Mouse (Mus musculus) NIH3T3 (cell line): Measurements from ENCODE around the gene Susd5.
A peak's percentile ranks its signal among the peaks of the same experiment; 100 is the strongest.

Experiments used
- DNase-seq: peaks from one replicate; pipeline ENCODE4 v3.0.0-alpha.2; 2012; ENCODE audit warnings: low read depth

Gene Susd5

DNA sequence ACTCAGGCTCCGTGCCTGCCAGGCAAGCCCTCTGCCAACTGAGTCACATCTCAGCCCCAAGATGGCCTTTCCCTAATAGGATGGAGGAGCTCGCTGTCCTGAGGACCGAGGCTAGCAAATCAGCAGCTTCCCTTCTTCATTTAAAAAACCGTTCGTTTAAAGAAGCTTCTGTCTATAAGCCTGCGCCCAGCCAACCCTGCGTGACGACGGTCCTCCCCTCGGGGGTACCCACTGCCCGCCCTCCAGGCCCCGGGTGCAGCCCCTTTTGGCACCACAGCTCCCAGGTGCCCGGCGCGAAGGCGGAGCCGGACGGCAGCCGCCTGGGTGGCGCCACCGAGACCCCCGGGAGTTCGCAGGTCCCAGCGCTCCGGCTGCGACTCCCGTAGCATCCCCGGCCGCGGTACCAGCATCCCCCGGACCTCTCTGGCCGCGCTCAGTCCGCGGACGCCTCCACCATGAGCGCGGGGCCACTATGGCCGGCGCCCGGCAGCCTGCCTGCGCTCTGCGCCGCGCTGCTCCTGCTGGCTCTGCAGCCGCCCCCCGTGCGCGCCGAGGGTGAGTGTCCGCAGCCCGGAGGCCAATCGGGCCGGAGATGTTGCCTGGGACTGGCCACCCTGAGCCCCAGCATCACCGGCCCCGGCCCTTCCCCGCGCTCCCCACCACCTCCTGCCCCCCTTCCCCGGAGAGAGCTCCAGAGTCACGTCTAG lies at the start of gene Susd5:
Gene Susd5, plus strand, starts transcription at position 51 of the 707 bp plus-strand sequence.
- DNase-seq, result no peak

DNA sequence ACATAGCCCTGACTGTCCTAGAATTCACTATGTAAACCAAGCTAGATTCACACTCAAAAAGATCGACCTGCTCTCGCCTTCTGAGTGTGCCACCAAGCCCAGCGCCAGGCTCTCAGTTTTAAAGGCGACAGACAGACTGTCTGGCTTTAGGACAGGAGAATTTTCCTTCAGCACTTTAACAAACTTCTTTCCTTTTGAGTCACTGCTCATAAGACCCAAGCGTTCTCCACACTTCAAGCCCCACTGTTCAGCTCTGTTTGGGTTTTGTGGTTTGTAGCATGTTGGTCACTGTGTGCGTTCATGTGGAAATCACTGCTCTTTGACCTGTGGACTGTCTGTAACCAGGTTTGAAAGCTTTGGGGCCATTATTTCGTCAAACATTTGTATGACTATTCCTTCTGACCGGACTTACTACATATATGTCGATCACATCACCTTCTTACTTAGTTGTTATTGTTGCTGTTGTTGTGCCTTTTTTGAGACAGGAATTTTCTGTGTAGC lies 49.0 kb upstream of the Susd5 start:
- no peak for DNase-seq

DNA sequence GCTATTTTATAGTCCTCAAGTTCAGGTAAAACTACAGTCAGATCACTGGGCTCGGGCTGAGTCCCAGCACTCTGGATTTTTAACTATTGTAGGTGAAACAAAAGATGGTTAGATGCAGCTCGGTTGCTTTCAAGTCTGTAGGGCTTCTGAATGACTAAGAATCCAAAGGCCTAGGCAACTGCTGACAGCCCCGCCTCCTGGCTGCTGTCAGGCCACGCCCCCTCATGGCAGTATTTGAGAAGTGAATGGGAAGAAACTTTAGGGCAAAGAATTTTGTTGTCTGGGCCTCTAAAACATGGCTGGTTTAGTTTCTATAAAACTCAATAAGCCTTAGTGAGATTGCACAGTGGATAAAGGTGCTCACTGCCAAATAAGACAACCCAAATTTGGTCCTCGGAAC lies 47.4 kb upstream of the Susd5 start:
- peak; percentile 14 for DNase-seq

DNA sequence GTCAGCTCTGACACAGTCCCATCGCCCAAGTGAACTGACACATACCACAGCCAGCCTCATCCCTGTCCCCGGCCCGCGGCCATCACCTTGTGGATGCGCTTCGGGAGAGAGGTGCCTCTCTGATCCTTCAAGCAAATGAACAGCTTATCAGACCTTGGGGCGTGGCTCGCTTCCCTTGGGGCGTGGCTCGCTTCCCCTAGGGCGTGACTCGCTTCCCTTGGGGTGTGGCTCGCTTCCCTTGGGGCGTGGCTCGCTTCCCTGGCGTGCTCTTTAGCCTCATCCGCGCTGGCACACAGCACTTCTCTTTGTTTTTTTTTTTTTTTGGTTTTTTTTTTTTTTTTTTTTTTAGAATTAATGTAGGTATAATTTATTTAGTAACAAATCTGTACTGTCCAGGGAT lies 45.7 kb upstream of the Susd5 start:
- no peak for DNase-seq

DNA sequence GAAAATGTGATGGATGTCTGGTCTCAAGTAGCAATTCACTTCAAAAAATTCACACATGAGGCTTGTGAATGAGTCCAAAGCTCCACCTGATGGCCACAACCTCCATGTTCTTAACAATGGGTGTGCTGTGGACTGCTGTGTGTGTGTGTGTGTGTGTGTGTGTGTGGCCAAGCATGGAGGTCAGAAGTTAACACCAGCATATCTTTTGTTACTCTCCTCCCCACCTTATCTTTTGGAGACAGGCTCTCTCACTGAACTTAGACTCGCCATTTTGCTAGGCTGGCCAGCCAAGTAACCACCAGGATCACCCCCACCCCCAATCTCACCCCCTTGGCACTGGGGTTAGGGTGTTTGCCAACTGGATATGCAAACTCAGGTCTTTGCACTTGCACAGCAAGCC lies 42.9 kb upstream of the Susd5 start:
- no peak for DNase-seq

DNA sequence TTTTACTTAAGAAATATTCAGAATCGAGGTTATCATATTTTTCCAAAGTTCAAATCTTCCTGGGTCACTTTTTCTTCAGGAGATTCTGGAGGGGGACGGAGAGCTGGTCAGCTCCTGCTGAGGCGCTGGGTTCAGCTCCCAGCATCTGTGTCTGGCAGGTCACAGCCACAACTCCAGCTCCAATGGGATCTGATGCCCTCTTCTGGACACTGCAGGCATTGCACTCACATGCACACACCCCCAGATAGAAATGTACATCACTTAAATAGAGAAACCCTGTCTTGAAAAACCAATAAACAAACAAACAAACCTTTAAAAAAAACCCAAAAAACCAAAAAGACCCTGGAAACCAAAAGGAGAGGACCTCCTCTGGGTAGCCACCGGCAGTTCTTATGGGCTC lies 41.2 kb upstream of the Susd5 start:
- peak; percentile 32 for DNase-seq

DNA sequence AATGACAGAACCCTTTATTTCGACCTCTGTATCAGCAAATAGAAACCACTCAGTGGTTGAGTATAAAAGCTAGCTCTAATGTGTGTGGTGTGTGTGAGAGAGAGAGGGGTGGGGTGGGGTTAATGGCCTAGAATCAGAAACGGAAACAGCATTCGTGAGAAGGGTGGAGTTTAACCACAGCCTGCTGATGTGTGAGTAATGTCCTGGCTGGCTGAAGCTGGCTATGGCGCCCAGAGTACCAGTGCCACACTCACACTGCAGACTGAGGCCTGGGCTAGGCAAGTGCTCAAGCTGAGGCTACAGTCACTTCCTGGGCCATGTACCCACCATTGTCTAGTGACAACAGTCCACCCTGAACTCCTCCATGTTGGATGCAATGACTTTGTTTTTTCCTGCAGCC lies 40.5 kb upstream of the Susd5 start:
- peak; percentile 71 for DNase-seq

DNA sequence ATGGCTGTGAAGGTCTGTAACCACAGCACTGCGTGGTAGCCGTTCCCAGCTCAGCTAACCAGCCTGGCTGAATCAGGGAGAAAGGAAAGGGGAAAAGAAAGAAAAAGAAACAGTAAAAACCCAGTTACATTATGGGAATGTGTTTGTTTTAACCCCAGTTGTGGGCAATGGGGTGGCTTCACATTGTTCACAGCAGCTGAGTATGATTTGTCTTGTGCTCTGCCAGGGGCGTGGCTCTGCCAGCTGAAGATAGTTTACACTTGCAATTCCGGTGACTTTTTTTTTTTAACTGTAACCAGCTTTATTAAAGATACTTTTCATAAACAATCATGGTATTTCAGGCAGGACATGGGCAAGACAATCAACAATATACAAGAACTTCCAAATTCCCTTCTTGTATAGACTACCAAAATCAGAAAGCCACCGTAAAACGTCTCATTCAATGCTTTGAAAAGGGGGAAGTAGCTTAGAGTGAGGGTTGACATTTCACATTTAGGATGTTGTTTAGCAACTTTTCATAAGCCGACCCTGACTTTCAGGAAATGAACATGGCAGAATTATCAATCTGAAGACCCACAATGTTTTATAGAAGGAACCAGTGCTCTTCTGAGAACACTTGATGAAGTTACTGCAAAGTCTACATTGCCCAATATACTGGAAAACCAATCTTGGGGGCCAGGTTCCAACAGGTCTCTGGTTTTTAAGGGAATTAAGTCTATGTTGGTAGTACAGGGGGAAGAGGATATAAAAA lies 37.8 kb upstream of the Susd5 start:
- DNase-seq, result no peak

DNA sequence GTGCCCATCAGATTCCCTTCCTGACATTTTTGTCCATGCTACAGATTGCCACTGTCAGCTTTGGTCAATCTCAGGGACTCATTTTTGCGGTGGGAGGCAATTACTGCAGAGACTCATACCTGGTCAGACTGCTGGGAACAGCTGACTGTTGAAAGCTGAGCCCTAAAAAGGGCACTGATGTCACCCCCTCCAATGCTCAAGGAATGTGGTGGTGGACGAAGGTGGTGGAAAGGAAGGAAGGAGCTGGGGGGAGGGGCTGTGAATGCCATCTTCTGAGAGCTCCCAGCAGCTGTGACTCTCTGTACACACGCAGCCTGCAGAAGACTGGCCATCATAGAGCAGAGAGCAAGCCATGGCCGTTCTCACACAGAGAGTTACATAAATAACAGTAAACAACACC lies 34.8 kb upstream of the Susd5 start:
- no peak for DNase-seq

DNA sequence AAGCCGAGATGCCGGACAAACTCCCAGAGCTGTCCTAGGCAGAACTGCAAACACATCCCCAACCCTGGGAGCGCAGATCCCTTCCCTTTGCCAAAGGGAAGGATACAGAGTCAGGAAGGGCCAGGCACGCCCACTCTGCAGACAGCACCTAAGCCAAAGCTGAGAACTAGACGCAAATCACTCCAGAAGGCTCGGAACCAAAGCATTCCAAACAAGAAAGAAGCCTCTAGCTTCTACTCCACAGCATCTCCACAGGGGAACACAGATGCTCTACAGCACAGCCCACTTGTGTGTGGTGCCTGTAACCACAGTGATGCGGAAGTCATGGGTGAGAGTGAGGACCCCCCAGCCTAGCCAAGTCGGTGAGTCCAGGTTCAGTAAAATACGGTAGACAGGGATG lies 31.8 kb upstream of the Susd5 start:
- DNase-seq, result no peak

DNA sequence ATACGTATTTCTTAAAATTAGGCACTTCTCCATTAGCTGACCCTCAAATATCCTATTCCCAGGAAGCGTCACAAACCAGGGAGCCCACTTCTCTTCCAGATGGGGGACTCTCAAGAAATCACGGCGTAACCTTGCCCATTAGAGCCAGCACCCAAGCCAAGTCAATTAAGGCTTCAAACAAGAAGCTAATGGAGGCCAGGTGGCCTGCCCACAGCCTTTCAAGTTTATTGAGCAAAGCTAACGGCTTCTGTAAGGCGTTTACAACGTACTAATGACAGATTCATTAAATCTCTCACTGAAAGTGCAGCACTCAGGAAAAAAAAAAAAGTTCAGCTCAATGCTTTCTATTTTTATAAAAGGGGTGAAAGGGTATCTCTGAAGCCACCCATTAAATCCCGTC lies 31.1 kb upstream of the Susd5 start:
- peak; percentile 8 for DNase-seq

DNA sequence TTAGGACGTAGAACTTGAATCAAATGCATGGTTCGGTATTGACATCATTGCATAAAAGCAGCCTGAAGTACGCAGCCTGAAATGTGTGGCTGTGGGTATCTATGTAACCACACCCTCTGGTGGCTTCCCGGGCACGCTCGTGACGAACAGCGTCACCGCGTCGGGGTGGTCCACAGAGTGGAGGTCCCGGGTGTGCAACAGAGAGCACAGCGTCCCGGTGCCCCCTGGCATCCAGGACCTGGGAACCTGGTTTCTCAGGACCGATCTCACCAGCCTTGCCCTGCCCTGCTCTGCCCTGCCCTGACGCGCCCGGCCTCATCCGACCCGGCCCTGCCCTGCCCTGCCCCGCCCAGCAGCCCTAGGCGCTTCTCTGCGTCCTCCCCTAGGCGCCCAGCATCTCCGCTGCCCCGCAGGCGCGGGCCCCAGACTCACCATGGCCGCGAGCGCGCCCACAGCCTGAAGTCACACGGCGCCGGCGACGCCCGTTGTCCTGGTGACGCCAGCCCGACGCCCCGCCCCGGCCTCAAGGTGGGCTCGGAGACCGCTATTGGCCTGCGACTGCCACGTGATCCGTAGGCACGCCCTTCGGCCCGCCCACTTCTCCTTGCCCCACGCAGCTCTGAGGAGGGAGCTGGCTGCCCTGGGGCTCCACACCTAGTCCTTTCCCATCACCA lies 30.5 kb upstream of the Susd5 start:
- peak; percentile 91 for DNase-seq

DNA sequence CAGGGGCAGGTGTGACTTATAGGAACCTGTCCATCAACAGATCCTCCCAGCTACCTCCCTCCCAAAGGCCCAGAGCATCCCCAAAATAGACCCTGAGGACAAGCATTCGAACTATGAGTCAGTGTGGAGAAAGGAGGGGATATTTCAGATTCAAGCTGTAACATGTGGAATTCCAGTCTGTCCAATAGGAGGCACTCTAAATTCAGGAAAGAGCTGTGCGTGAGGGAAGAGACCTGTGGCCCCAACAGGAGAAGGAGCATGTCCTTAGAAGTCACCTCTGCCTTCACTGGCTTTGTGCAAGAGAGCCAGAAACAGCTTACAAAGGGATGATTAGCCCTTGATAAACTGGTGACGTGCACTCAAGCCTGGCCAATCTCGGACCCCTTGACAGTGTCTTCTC lies 16.0 kb upstream of the Susd5 start:
- DNase-seq, result peak; percentile 11

DNA sequence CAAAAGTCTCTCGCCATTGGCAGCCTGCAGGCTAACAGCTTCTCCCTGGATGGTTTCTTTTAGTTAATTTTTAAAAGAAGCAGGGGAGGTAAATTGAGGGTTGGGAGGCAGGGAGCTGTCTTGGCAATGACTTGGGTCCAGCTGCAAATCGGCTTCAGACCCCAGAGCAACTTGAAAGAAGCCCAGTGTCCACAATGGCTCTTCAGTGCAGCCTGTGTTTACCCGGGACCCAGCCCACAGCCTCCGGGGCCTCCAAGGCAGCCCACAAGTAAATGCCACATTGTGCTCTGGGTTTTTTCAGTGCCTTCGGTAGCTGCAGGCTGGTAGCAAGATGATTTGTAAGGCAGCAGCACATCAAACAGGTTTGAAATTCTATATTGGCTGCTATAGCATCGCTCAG lies 14.4 kb upstream of the Susd5 start:
- no peak for DNase-seq

DNA sequence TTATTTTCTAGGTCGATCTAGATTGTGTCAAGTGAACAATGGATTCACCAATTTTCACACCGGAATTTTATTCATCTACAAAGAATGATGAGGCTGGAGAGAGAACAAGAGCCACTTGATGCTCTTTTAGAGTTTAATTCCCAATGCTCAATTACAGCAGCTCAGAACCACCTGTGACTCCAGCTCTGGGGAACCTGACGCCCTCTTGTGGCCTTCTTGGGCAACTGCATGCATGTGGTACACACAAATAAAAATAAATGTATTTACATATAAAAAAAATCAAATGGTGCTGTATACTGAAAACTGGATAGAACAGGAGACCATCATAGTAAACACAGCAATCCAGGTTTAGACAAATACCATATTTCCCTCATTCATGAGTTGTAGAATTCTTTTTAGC lies 12.5 kb upstream of the Susd5 start:
- peak; percentile 41 for DNase-seq

DNA sequence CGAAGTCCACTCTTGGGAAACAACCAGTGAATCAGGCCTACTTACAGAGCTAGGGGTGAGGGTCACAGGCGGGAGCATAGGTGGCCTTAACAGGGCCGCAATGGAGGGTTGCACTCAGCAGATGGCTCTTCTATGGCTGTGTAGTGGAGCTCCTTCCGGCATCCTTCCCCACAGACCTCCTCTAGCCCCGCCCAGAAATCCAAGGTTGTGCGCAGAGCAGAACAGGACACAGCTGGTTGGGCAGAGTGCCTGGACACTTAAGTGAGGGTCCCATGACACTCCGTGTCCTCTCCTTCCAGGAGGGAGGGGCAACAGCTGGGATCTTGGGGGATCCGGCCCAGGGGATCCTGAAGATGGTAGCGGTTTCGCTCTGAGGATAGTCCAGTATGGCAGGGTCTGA lies 10.9 kb upstream of the Susd5 start, which contains the start of gene Fbxl2:
Gene Fbxl2, minus strand, starts transcription at position 164 of the 400 bp plus-strand sequence.
- no peak for DNase-seq

DNA sequence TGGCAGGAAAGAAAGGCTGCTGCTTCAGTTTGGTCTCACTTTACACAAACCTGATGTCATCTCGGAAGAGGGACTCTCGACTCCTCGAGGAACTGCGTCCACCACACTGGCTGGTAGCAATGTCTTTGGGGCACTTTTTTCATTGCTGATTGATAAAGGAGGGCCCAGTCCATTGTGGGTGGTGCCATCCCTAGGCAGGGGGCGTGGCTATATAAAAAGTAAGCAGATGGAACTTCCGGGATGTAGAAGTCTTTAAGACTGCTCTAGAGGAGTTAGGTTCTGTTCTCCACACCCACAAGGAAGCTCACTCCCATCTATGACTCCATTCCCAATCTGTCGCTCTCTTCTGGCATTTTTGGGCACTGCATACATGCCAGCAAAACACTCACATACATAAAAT lies 10.3 kb upstream of the Susd5 start:
- DNase-seq, result no peak

DNA sequence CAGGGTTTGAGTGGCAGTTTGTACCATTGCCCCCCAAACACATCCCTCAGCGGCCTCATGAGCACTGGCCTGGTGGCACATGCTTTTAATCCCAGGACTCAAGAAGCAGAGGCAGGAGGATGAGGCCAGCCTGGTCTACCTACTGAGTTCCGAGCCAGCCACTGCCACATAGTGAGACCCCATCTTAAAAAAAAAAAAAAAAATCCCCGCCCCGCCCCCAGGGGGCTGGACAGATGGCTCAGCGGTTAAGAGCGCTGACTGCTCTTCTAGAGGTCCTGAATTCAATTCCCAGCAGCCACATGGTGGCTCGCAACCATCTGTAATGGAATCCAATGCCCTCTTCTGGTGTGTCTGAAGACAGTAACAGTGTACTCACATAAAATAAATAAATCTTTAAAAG lies 6.8 kb upstream of the Susd5 start:
- DNase-seq, result no peak

DNA sequence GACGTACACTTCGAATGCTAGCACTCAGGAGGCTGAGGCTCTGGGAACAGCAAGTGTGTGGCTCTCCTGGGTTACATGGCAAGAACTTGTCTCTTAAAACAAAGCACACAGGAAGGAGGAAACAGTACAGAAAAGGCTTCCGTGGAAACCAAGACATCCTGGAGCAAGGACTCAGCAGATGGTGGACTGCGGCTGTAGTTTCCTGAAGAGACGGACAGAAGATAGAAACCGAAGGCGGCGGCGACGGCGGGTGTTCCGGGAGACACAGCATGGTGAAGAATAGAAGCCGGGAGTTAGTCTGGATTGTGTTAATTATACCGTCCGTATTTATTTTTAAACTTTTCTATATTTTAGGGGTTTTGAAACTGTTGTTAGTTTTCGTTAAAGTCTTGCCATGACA lies 6.2 kb upstream of the Susd5 start:
- no peak for DNase-seq

DNA sequence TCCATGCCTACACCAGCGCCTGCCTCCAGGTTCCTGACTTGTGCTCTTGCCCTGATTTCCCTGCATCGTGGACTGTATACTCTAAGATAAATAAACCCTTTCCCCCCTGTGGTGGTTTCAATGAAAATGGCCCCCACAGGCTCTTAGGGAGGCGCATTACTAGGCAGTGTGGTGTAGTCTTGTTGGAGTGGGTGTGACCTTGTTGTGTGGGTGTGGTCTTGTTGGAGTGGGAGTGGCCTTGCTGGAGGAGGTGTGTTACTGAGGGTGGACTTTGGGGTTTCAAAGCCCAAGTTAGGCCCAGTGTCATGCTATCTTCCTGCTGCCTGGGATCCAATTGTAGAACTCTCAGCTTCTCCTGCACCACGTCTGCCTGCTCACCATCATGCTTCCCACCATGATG lies 4.9 kb upstream of the Susd5 start:
- no peak for DNase-seq

DNA sequence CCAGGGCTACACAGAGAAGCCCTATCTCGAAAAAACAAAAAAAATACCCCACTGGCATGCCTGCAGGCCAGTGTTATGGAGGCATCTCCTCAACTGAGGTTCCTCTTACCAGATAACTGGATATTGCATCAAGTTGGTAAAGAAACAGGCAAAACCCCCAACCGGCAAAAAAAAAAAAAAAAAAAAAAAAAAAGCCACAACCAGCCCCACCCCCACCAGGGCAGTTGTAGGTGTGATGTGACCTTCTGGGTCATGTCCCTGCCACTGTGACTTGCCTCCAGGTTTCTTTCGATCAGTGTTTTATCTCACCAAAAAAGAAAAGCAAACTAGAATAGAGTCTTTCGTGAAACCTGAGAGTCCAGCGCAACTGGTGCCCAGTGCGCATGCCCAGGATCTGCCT lies 4.1 kb upstream of the Susd5 start:
- no peak for DNase-seq

DNA sequence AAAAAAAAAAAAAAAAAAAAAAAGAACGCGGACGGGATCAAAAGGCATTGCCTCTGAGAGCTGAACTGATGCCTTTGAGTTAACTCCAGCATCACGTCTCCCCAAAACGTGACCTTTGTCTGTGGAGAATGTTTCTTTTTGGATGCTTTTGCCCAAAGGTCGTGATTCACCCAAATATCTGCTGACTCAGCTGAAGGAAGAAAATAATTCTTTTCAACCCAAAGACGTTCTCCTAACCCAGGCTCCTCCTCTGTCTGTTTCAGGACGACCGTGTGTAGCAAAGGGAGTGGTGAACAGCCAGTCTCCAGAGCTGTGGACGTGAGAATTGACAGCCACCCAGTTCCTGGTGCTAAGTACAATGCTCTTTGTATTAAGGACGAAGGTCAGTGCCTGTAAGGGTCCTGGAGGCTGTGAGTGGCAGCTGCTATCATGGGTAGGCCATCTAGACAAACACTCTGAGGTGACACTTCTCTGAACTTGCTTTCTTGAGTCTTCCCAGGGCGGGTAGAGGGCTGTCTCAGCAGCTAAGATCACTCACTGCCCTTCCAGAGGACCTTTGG lies 11.6 kb downstream of the Susd5 start:
- DNase-seq, result no peak

DNA sequence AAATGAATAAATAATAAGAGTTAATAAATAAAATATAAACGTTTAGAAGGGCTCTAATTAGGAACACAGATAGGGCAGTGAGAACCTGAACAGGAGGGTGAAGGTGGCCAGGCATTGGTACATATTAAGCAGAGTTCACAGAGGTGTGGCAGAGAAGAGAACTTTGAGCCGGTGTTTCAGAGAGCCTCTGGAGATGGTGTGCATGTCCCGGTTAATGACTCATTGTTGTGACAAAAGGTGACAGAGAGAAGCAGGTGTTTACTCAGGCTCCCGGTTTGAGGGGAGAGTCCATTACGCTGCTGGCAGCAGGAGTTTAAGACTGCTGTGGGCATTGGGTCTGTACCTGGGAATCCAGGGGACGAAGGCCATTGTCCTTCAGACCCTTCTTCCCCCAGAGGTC lies 12.4 kb downstream of the Susd5 start:
- no peak for DNase-seq
